Mouse (Mus musculus) limb, embryonic 14.5 days (tissue): Measurements from ENCODE around the gene Rnf141. TPM values are rescaled to one million over a fixed set of nuclear protein-coding genes. Genes with fewer than 3 reads are reported as not detected.

Source experiments
- ATAC-seq: fragments of 200-750 bp; cut with Nextera tagmentation; 2 replicates; pipeline ENCODE4 v1.8.0; 2017; ENCODE audit warnings: low read depth, moderate number of reproducible peaks, moderate TSS enrichment; ENCODE audit not compliant: low FRiP score
- DNase-seq: peaks from one replicate; pipeline ENCODE4 v3.0.0-alpha.2; 2015; ENCODE audit warnings: low spot score
- H3K27ac ChIP-seq: fragments of 300-500 bp; sonication (generic); replicated peaks from 2 replicates; pipeline ENCODE4 v1.5.1; 2014; ENCODE audit warnings: low read depth, mild to moderate bottlenecking, low read length, moderate library complexity, mixed read lengths
- H3K27me3 ChIP-seq: fragments of 300-500 bp; sonication (generic); 2 replicates; pipeline ENCODE4 v1.6.1; 2014; ENCODE audit warnings: low read length, mixed read lengths; ENCODE audit not compliant: control insufficient read depth, insufficient read depth
- H3K36me3 ChIP-seq: fragments of 300-500 bp; sonication (generic); 2 replicates; pipeline ENCODE4 v1.6.1; 2014; ENCODE audit warnings: mild to moderate bottlenecking, low read length, moderate library complexity, mixed read lengths; ENCODE audit not compliant: control insufficient read depth, insufficient read depth
- H3K4me1 ChIP-seq: fragments of 300-500 bp; sonication (generic); 2 replicates; pipeline ENCODE4 v1.6.1; 2014; ENCODE audit warnings: antibody characterized with exemption, low read length, mixed read lengths; ENCODE audit not compliant: control insufficient read depth, insufficient read depth
- H3K4me2 ChIP-seq: fragments of 300-500 bp; sonication (generic); replicated peaks from 2 replicates; pipeline ENCODE4 v1.6.1; 2014; ENCODE audit warnings: low read depth, mild to moderate bottlenecking, low read length, moderate library complexity; ENCODE audit not compliant: severe bottlenecking
- H3K4me3 ChIP-seq: fragments of 300-500 bp; sonication (generic); replicated peaks from 2 replicates; pipeline ENCODE4 v1.5.1; 2014; ENCODE audit warnings: low read length
- H3K9ac ChIP-seq: fragments of 300-500 bp; sonication (generic); 2 replicates; pipeline ENCODE4 v1.6.1; 2014; ENCODE audit warnings: mild to moderate bottlenecking, low read depth, low read length, moderate library complexity; ENCODE audit not compliant: severe bottlenecking
- H3K9me3 ChIP-seq: fragments of 300-500 bp; sonication (generic); 2 replicates; pipeline ENCODE4 v1.6.1; 2016; ENCODE audit warnings: low read length; ENCODE audit not compliant: control insufficient read depth
- POLR2A ChIP-seq: fragments of 200-500 bp; IDR thresholded peaks from 2 replicates; pipeline ENCODE4 v1.8.0; 2012; ENCODE audit warnings: inconsistent platforms, mild to moderate bottlenecking, moderate library complexity, borderline replicate concordance; ENCODE audit not compliant: insufficient read depth, insufficient read length; ENCODE audit errors: extremely low read depth
- WGBS: fragments of 180-500 bp; shearing (Covaris S2); extraction: QIAGEN DNeasy Blood & Tissue Kit; methylation state at CpG from one replicate; pipeline ENCODE4 v1.1.7; 2014; 5-methylcytosine and 5-hydroxymethylcytosine counted together
- polyA plus RNA-seq, 2 experiments: library from polyadenylated mRNA; depleted of rRNA in 1 of 2; stranded (reverse) in 1 of 2; unstranded in 1 of 2; fragments of >200 nt; fragmentation: Nextera tagmentation in 1 of 2; extraction: Ambion mirVana in 1 of 2; gene quantifications; 2 replicates each; pipeline versions ENCODE4 v1.2.1 to v1.2.3; 2012 to 2014

The Rnf141 gene
- polyA plus RNA-seq, 2 experiments: 21.6 to 22.0 TPM

DNA sequence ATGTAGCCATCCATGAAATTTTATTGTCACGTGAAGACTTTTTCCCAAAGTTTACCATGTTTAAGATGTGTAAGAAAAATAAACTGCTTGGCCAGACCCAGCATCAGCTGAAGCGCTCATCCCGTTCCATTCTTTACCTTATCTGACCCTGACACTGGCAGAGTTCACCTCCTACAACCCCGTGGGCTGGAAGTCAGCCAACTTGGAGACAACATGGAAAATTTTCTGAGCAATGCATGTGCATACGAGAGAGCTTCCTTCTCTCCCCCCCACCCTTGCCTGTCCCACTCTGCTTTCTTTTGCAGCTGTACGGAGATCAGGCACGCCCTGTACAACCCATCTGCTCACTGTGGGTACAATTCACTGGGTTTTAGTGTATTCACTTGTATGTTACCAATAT, 62.1 kb downstream of the Rnf141 start:
- 0 out of 2 replicates have a peak overlapping the region, but pooled peaks have one; percentile 43 for H3K27ac ChIP-seq
- 0 out of 2 replicates have a peak, but pooled peaks cover 4% of the 10 kb centered on the region for H3K36me3 ChIP-seq
- WGBS: 59% methylated on average over 7 of the region's 7 CpGs
- H3K4me3 ChIP-seq: no peak overlapping the region
- TF ChIP-seq POLR2A: no peak
- no peaks in the 10 kb centered on the region for H3K27me3 ChIP-seq
- ATAC-seq: no peak
- H3K9me3 ChIP-seq: no peaks in the 10 kb centered on the region
- H3K9ac ChIP-seq: no peak overlapping the region
- no peak for DNase-seq
- peaks cover 16% of the 10 kb centered on the region for H3K4me1 ChIP-seq
- H3K4me2 ChIP-seq: no peak overlapping the region

GRCm38 (mm10) chr7:110781231-110781711, 63.0 kb downstream of the Rnf141 start:
- H3K4me1 ChIP-seq: peaks cover 18% of the 10 kb centered on the region
- peak; percentile 35 for DNase-seq
- 52% methylated on average over 2 of the region's 2 CpGs for WGBS
- no peak overlapping the region for H3K4me2 ChIP-seq
- H3K9ac ChIP-seq: no peak overlapping the region
- TF ChIP-seq POLR2A: no peak
- peak; percentile 43; the same call in 1 of the 2 replicates for ATAC-seq
- H3K36me3 ChIP-seq: 0 out of 2 replicates have a peak, but pooled peaks cover 4% of the 10 kb centered on the region
- no peaks in the 10 kb centered on the region for H3K27me3 ChIP-seq
- H3K4me3 ChIP-seq: no peak overlapping the region
- no peak overlapping the region for H3K27ac ChIP-seq
- no peaks in the 10 kb centered on the region for H3K9me3 ChIP-seq

DNA sequence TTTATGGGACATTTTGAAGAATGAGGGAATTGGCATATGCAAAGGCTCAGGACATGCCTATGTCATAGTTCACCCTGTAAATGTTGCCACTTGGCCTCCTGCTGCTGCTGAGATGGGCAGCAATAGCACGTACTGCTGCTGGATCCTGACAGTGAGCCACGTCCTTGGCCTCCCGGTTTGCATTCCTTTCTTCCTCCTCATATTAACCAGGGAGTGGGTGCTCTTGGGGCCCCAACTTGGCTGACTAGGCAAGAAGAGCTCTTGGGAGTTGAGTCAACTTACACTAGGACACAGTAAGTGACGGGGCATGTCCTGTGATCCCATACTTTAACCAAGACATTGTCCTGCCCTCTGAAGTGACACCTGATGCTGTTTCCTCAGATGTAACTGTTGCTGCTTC, 63.7 kb downstream of the Rnf141 start:
- Histone ChIP-seq H3K27me3 (no peaks in the 10 kb centered on the region), H3K4me2 (no peak overlapping the region), H3K4me3 (no peak overlapping the region), H3K4me1 (peaks cover 18% of the 10 kb centered on the region), H3K27ac (no peak overlapping the region), H3K9ac (no peak overlapping the region), H3K9me3 (no peaks in the 10 kb centered on the region), H3K36me3 (0 out of 2 replicates have a peak, but pooled peaks cover 4% of the 10 kb centered on the region)
- no peak for TF ChIP-seq POLR2A
- WGBS: 82% methylated on average over 4 of the region's 4 CpGs
- DNase-seq: no peak
- no peak for ATAC-seq

- Histone ChIP-seq H3K9ac (no peak overlapping the region), H3K4me2 (no peak overlapping the region), H3K27ac (no peak overlapping the region), H3K4me3 (no peak overlapping the region), H3K9me3 (no peaks in the 10 kb centered on the region), H3K36me3 (0 out of 2 replicates have a peak, but pooled peaks cover 4% of the 10 kb centered on the region), H3K27me3 (no peaks in the 10 kb centered on the region), H3K4me1 (peaks cover 18% of the 10 kb centered on the region)
- ATAC-seq (no peak), DNase-seq (no peak)
- no peak for TF ChIP-seq POLR2A
- WGBS: 87% methylated on average over 8 of the region's 8 CpGs
Observed at GRCm38 (mm10) chr7:110779605-110780111, 64.6 kb downstream of the Rnf141 start.

GRCm38 (mm10) chr7:110778933-110779332, 65.3 kb downstream of the Rnf141 start:
- 92% methylated on average over 7 of the region's 7 CpGs for WGBS
- no peak for ATAC-seq
- TF ChIP-seq POLR2A: no peak
- Histone ChIP-seq H3K27me3 (no peaks in the 10 kb centered on the region), H3K4me1 (peaks cover 23% of the 10 kb centered on the region), H3K9ac (no peak overlapping the region), H3K4me3 (no peak overlapping the region), H3K4me2 (no peak overlapping the region), H3K36me3 (0 out of 2 replicates have a peak, but pooled peaks cover 4% of the 10 kb centered on the region), H3K9me3 (no peaks in the 10 kb centered on the region), H3K27ac (no peak overlapping the region)
- DNase-seq: no peak
